Mouse (Mus musculus): ENCODE measurements at regions not wholly inside any gene's neighbourhood (a gene's known extent, or its start where the extent isn't known, plus 50 kb on each side); places are given as distances from the start of the nearest gene placed in this dataset.
A peak's percentile ranks its signal among the peaks of the same experiment; 100 is the strongest.
"Not testable (repeated sequence)": the region's sequence is repeated elsewhere in the genome, so short reads cannot be mapped to it uniquely, and the experiment has no call there.

DNA sequence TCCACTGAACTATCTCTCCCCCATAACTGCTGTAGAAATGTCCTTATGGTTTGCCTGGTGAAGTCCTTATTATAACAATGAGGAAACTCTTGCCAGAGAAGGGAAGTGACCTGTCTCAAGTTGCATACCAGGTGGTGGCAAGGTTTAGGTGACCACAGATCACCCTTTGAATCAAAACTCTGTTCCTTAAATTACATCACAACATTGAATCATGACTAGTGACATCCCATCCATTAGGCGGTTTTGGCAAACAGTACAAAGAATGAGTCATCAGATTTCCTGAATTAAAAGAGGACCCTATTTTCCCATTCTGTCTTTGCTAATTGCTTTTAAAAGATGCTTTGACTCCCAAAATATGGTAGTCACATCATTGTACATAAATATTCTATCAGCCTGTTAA is 168.5 kb upstream of the Pgr start:
- peak; percentile 50 for DNase-seq

- DNase-seq = peak; percentile 57
Measured at GRCm38 (mm10) chr9:8733485-8733884, 166.1 kb upstream of the Pgr start.

DNA sequence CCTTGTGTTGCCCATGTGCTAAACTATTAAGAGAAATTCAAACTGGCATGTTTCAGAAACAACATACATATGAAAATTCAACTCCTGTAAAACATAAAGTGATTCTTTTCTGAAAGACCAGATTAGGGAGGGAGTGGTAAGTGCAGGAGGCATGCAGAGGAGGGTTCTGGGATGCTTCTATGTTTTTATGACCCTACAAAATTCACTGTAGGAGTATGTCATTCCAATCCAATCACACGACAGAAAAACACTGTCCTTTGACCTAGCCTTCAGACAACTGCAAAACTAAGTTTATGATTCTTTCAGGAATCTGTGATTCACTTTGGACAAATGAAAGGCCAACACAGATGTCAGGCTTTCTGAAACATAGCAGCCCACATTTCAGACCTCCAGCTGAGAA is 159.4 kb upstream of the Pgr start:
- DNase-seq = no peak

DNA sequence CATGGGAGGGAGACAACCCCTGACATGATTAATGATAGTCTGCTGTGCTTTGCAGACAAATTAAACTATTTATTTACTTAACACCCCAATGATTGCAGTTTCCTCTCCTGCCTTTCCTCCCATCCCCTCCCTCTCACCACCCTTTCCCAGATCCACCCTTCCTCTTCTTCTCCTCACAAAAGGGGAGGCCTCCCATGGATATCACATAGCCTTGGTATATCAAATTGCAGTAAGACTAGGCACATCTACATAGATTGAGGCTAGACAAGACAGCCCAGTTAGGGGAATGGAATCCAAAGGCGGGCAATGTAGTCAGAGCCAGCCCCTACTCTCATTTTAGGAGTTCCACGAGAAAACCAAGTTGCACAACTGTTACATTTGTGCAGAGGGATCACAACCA is 149.8 kb upstream of the Pgr start:
- DNase-seq = no peak

GRCm38 (mm10) chr9:8760876-8761275 is 138.8 kb upstream of the Pgr start:
- DNase-seq = peak; percentile 61

DNA sequence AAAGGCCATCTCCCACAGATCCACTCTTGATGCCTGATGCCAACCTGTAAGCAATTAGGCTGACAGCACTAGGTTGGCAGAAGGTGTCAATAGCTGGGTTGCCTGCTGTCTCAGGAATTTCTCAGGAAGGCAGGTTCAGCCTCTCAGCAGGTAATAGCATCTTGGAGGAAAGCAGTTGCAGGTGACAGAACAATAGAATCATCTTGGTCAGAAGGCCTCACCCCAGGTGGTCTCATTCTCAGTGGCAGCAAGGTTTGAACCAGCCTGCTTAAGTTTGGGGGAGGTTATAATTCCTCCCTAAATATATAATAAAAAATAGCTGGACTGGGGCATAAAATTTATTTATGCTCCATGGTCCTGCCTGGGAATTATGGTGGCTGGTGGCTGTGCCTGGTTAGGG is 130.2 kb upstream of the Pgr start:
- not testable (repeated sequence) for DNase-seq

- DNase-seq = no peak
Measured at GRCm38 (mm10) chr9:8769996-8770395, 129.6 kb upstream of the Pgr start.

GRCm38 (mm10) chr9:8781336-8781735 is 118.3 kb upstream of the Pgr start:
- not testable (repeated sequence) for DNase-seq

GRCm38 (mm10) chr9:8814236-8814635 is 85.4 kb upstream of the Pgr start:
- DNase-seq = no peak

DNA sequence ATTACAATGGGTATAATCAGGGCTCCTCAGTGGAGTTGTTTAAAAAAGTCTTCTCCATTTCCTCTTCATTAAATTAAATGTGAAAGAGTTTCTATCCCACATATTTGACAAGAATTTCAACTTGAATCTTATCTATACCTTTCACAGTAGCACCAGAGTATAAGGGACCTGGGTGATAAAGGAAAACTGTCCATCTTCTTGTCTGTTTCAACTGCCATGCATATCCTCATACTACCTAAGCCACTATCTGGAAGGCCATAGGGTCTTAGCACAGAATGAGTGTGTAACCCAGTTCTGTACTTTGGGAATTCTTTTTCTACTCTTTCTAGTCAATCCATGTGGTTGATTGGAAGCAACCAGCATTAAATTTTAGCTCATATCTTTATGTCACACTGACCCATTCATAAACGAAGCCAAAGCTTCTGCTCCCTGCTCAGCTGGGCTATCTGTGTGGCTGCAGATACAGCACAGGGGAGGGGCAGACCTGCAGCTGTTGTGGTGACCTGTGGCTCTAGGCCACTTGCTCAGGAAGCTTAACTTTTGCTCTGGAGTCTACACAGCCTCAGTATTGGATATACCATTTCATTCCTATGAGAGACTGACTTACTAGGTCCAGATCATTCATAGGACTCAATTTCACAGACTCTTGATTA is 75.8 kb upstream of the Pgr start:
- no peak for DNase-seq

GRCm38 (mm10) chr9:8832150-8832549 is 67.5 kb upstream of the Pgr start:
- DNase-seq = no peak

- DNase-seq = no peak
Measured at GRCm38 (mm10) chr9:8837073-8837472, 62.6 kb upstream of the Pgr start.

DNA sequence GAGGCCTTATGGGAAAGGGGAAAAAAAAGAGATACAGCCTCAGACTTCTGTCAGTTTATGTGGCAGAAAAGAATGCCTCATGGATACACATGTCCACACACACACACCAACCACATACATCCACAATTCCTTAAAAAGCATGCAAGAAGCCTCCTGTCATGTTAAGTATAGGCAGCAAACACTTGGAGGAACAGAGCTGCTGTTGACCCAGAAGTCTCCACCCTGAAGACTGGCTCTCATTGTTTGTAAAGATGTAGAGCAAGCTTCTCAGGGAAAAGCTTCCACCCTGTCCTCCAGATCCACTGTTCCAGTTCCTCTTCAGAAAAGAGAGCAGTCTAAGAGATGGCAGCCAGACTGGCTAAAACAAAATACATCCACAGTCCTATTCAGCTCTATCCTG is 61.3 kb upstream of the Pgr start:
- DNase-seq = no peak

GRCm38 (mm10) chr9:8838891-8839290 is 60.7 kb upstream of the Pgr start:
- DNase-seq = no peak
